Mouse (Mus musculus) kidney, postnatal 25 days (tissue): ENCODE measurements around the gene Robo1.

Source experiments
- DNase-seq, 2 experiments: peaks; one replicate each; pipeline ENCODE4 v3.0.0; 2021; ENCODE audit warnings: mixed read lengths in 2 of 2

Gene Robo1

GRCm38 (mm10) chr16:72610661-72611112 is 302.6 kb downstream of the Robo1 start:
- no peak for DNase-seq

- DNase-seq, result no peak
Measured at GRCm38 (mm10) chr16:72614898-72615297, 306.8 kb downstream of the Robo1 start.

- DNase-seq, result no peak
Measured at GRCm38 (mm10) chr16:72615360-72615759, 307.3 kb downstream of the Robo1 start.

- no peak for DNase-seq
Measured at GRCm38 (mm10) chr16:72622371-72622770, 314.3 kb downstream of the Robo1 start.

GRCm38 (mm10) chr16:72622868-72623267 is 314.8 kb downstream of the Robo1 start:
- DNase-seq, result no peak

GRCm38 (mm10) chr16:72633846-72634245 is 325.7 kb downstream of the Robo1 start:
- DNase-seq, result no peak

GRCm38 (mm10) chr16:72639332-72639940 is 331.3 kb downstream of the Robo1 start:
- DNase-seq, result no peak

- DNase-seq, result no peak
Measured at GRCm38 (mm10) chr16:72640932-72641811, 333.1 kb downstream of the Robo1 start.

- DNase-seq, result no peak
Measured at GRCm38 (mm10) chr16:72645890-72646289, 337.8 kb downstream of the Robo1 start.

- DNase-seq, result peak in 1 of 2 experiments; percentile 55
Measured at GRCm38 (mm10) chr16:72649314-72649713, 341.2 kb downstream of the Robo1 start.

GRCm38 (mm10) chr16:72655411-72655810 is 347.3 kb downstream of the Robo1 start:
- no peak for DNase-seq

- DNase-seq, result peak; percentile 49 to 71
Measured at GRCm38 (mm10) chr16:72662837-72663350, 354.8 kb downstream of the Robo1 start.

GRCm38 (mm10) chr16:72663351-72664232 is 355.5 kb downstream of the Robo1 start:
- DNase-seq, result peak; percentile 27 to 53

GRCm38 (mm10) chr16:72664233-72664613 is 356.1 kb downstream of the Robo1 start:
- DNase-seq, result no peak

- no peak for DNase-seq
Measured at GRCm38 (mm10) chr16:72664806-72665205, 356.7 kb downstream of the Robo1 start.

GRCm38 (mm10) chr16:72665454-72665853 is 357.3 kb downstream of the Robo1 start:
- DNase-seq, result no peak

- DNase-seq, result no peak
Measured at GRCm38 (mm10) chr16:72670240-72671038, 362.3 kb downstream of the Robo1 start.

GRCm38 (mm10) chr16:72677234-72677633 is 369.1 kb downstream of the Robo1 start:
- DNase-seq, result no peak

GRCm38 (mm10) chr16:72678450-72678849 is 370.3 kb downstream of the Robo1 start:
- no peak for DNase-seq

GRCm38 (mm10) chr16:72678947-72679558 is 370.9 kb downstream of the Robo1 start:
- DNase-seq, result no peak
